Mouse (Mus musculus): ENCODE results near the gene Hipk2.

The Hipk2 gene

DNA sequence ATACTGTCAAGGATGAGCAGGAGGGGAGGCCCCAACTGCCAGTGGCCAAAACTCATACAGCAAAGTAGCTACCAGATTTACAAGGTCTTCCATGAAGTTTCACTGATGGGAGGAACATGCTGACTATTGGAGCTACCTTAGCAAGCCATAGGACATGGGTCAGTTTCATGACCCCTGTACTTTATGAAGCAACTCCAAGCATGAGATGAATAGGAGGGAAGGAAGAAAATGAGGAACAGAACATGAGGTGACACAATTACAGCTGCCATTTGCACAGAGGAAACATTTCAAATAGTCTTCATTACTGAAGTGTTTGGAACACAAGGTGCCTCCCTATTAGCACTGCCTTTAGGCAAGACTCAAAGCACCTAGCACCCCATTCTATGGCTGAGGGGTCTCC lies 10.2 kb downstream of the Hipk2 start:
- no peak for DNase-seq

DNA sequence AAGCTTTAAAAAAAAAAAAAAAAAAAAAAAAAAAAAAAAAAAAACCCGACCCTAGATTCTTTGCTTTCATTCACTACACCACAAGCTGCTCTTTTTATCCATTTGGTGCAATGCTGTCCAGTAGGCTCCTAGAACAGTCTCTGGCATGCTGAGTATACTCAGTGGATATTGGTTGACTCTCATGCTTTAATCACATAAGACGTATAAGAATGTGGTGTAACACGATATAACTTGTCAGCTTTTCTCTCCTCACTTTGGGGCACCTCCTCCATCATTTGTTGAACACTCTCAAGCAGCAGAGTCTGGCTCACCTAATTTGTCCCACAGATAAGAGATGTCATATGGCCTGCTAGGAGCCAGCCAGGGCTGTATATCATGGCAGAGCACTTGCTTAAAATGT lies 12.4 kb downstream of the Hipk2 start:
- DNase-seq, result no peak

DNA sequence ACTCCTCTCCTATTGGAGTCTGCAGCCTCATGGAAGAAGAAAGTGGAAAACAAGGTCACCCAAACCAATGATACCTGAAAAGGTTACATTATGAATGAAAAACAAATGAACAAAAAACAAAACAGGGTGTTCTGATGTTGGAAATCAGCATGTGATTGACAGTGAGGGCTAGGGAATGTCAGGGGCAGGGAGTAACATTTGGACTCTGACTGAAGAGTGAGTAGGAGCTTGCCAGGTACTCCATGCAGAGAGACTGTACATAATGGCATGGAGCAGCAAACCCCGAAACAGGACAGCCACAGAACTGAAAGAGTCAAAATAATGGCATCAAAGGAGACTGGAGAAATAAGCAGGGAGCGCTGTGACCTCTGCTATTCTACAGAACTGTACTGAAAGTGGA lies 15.7 kb downstream of the Hipk2 start:
- no peak for DNase-seq

DNA sequence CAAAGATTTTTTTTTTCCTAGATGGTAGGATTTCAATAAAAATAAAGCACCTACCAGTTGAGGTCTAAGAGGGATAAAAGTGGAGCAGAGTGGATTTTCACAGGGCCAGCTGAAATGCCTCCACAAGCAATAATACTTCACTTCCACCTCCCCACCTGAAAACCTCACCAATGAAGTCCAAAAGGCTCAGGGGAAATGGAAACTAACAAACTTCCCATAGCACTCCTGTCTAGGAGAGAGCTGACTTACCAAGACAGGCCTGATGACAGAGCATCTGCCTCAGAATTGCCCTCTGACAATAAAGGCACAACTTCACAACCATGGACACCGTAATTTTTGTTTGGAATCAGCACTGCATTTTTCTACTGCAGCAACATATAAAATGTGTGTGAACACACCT lies 16.1 kb downstream of the Hipk2 start:
- no peak for DNase-seq

DNA sequence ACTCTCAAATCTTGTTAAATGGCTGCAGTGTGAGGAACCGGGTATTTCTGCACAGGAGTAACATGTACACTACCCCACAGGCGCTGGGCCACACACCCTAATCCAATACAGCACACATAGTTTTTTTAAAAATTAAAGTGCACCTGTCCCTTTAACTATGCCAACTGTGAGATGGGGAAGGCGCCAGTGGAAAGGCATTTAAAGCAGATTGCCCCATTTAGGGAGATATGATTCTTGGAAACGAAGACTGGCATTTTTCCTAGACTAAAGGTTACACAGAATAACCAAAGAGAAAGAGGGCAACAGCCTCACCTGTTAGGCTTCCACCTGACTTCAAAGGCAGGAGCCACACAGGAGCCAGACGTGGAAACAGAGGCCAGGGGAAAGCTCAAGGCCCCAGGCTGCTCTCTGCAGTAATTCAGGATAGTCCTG lies 22.4 kb downstream of the Hipk2 start:
- DNase-seq, result no peak

DNA sequence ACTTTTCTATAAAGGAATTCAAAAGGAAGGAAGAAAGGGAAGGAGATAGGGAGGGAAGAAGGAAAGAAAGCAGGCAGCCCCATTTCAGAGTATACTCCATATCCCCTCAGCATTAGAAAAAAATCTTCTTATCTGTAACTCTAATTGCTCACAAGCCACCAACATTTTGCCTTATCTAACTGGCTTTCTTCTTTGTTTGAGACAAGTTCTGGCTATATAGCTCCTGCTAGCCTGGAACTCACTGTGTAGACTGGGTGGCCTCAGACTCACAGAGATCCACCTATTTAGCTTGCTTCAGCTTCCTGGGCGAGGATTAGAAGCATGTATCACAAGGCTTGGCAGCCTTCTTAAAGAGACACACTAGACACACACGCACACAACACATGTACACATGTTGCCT lies 24.2 kb downstream of the Hipk2 start:
- DNase-seq, result no peak

DNA sequence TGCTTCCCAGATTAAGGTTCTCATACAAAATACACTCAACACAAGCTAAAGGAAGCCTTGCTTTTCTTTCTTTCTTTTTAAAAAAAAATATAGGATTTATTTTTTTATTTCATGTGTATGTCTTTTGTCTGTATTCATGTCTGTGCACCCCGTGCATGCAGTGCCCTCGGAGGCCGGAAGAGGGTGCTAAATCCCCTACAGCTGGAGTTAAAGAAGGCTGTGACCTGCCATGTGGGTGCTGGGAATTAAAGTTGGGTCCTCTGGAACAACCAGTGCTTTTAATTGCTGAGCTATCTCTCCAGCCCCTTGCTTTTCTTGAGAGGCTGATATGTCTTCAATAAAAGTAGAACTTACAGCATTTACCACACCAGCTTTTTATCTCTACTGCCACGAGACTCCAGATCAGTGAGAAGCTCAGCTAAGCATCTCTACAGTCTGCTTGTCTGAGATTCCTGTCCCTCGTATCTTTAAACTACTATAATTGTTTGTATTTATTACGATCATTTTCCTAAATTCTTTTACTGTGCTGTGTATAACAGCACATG lies 25.2 kb downstream of the Hipk2 start:
- no peak for DNase-seq

DNA sequence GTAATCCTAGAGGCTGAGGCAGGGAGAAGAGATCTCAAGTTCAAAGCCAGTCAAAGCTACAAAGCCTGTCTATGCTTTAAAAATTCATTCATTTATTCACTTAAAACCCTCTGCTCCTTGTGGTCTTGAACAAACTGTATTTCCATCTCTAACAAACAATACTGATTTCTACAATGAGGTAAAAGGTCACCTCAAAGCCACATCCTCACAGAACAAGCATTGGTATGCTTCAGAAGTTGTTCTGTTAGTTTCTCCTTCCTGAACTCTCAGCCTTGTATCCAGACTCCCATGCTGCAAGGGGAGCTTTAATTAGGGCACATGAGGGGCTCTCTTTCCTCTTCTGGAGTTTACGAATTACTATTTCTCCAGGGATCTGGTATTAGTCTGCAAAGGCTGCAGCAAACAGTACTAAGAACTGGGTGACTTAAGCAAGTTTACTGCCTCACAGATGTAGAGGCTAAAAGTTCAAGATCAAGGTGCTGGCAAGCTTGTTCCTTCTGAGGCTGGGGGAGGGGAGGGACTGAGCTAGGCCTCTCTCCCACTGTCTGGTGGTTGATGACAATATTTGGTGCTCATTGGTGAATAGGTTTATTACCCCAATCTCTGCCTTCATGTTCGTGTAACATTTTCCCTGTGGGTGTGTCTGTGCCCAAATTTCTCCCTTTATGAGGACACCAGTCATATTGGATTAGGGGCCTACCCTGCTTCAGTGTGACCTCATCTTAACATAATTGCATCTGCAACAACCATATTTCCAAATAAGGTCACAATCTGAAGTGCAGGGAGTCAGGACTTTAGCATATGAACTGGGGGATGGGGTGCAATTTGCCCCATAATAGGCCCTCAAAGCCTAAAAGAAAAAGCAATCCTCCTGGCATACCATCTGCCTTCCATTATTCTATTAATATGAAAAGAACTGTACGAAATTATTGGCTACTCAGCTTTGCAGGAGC lies 27.7 kb downstream of the Hipk2 start:
- DNase-seq, result no peak

DNA sequence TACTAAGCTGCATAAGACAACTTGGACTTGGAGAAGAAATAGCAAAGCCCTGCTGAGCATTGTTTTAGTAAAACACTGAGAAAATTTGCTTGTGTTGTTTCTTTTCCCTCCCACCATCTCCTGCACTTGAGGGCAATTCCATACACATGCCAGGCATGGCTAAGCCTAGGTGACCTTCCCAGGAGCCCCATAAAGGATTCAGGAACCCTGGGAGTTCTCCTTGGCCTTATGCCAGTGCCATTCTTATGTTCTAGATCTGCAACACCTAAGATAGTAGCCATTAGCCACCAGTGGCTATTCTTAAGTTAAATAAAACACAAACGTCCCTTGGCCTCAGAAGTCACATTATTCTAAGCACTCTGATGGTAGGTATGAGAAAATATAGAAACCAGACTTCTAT lies 28.5 kb downstream of the Hipk2 start:
- no peak for DNase-seq

DNA sequence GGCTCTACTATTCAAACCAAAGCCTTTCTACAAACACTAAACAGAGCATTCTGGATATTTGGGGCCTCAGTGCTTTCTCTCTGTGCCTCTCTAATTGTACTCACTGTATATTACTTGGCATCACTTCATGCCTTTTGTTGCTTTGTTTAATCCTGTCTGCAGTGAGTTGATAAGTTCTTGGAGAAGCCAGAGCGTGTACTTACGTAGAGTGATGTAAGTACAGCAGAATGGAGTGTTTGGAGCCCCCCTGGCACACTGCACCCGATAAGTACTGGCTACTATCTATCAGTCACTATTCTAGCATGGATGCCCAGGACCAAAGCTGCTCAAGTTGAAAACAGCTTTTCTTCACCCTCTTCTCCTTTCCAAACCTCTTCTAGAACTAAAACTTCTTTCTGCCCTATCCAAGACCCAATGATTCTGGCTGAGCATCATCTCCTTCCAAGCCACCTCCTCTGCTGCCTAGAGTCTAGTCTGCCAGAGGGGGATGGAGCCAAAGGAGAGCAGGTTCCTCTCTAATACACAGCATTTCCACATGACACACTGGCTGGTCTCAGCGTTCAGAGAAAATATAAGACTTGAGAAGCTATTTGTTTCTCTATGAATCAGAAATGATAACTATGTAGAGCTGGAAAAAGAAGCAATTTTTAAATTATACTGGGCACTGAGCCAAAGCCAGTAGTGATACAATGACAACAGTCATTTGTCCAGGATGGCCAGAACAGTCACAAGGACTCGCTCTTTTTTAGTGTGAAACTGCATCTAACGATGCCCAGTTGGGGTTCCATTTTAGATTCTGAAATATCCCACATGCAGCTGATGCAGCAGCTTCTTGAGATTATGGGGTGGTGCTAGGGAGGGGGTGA lies 29.4 kb downstream of the Hipk2 start:
- DNase-seq, result no peak

DNA sequence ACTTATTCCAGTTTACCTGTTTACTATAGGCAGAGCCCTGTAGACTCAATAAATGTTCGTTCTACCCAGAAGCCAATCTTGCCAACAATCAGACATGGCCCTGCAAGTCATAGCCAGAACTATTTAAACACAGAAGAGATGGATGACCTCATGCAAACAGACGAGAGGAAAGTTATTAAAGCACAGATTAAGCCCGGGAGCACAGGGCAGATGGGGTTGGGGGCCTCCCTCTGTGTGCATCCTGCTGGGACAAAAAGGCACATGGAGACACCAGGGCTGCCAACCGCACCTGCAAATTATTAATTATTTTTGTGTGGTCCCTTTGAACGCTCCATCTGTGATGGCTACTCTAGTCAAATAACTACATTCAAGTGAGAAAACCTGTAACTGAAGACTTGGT lies 30.1 kb downstream of the Hipk2 start:
- DNase-seq, result no peak

DNA sequence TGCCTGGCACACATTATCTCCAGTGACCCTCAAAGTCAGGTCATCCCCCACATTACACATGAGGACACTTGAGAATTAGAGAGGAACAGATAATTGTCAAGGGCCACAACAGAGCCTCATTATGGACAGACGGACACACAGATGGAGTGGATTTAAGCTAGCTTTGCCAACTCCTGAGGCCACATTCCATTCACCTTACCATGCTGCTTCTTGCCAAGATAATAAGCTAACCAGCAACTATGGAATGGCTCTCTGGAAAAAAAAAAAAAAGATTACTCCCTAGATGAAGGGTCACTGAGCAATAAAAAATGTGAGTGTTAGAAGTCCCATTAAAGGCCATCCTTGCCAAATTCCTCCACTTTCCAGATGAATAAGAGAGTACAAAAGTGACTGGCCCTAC lies 30.8 kb downstream of the Hipk2 start:
- no peak for DNase-seq

DNA sequence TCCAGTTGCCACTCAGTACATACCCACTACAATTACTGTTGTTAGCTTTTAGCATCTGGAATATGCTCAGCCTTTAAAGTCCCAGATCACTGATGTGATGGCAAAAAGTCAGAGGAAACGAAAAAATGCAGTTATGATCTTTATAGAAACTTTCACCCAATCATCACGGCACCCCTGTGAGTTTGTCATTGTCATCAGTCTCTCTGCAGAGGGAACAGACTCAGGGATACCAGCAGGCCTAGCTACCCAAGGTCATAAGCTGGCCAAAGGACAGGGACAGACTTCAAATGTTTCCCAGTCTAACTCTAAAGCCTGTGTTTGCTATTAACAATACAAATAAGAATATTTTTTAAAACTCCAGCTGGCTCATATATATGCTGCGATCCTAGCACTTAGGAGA lies 34.4 kb downstream of the Hipk2 start:
- no peak for DNase-seq

DNA sequence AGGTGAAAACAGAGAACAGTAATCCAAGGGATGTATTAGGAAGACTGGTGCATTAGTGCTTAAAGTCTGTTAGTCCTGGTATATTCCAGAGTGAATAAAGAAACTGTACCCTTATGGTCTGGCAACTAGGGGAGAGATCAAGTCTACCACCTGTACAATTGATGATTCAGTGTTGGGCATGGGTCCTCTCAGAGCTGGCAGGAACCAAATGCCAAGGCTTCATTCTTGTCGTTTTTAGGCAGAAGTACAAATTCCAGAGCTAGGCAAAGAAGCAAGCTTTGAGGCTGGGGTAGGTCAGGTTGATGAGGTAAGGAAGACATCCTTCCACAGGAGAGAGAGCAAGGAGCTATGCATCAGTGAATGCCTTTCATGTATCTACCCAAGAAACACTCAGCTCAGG lies 35.2 kb downstream of the Hipk2 start:
- no peak for DNase-seq

DNA sequence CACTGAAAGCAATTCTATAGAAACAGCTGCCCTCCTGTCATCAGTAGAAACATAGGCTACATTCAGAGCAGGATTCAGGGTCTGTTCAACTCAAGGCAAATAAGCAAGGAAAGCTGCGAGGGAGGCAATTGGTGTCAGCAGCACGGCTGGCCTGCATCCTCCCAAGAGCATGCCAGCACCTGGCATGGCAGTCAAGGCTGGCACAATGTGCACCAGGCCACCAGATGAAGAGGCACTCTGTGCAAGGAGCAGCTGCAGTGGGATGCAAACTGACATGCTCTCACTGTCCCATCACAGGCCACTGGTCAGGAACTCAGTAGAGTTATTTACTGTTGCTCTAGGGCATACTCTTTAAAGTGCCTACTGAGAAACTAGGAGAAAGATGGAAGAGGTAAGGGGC lies 35.6 kb downstream of the Hipk2 start:
- no peak for DNase-seq

DNA sequence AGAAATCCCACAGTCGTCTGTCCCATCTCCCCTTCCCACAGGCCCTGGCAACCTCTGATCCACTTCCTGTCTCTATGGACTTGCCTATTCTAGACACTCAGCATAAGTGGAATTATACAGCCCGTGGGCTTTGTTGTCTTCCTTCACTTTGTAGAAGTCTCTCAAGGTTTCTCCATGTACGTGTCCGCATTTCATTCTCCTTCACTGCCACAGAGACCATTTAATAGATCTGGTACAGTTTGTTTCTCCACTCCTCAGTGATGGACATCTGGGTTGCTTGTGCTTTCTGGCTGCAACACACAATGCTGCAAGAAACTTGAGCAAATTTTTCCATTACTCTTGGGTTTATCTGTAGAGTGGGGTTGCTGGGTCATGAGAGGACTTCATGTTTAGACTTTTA lies 36.1 kb downstream of the Hipk2 start:
- no peak for DNase-seq

DNA sequence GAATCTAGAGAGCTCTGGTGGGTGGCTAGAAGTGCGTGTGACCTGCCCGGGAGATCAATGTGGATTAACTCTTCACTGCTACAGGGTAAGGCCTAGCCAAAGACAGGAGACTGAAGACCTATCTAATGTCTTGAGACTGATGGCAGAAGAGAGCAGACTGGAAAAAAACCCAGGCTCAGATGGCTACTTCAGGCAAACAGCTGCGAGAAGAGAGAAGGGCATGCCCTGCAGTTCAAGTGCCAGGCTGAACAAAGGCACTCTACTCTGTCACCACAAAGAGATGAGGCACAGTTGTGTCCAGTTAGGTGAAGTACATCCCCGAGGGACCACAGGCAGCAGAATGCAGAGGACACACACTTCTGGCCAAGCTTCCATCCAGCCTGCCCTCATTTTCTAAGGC lies 37.9 kb downstream of the Hipk2 start:
- DNase-seq, result no peak

DNA sequence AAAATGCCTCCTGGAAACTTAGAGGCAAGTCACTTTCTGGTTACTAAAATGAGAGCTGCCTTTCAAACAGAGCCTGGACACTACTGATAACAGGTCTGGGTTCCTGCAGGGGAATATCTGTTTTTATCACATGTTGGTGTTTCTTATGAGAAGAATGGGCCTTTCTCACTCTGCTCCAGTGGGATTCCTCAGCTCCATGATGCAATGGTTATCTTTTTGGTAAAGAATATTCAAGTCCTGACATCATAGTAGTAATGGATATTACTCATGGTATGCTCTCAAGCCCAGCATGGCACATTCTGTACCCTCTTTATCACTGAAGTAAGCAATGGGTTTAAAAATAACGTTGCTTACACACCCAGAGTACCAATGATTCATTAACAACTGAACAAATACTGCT lies 40.7 kb downstream of the Hipk2 start:
- DNase-seq, result no peak

DNA sequence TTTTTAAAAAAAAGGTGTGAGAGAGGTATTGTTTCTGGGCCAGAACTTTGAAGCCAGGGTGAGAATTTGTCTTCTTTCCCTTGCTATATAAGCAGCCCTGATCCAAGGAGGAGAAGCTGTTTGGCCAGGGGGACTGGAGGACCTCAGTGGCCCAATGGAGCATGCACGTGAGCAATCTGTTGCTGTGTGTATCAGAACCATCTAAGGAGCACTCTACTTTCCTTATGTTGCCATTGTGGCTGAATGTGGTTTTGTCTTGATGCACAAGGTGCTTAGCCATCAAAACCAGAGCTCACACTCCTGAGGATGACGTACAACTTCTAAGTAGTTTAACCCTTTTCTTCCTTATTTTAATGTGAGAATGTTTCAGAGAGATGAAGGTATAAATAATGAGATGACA lies 41.2 kb downstream of the Hipk2 start:
- DNase-seq, result no peak

DNA sequence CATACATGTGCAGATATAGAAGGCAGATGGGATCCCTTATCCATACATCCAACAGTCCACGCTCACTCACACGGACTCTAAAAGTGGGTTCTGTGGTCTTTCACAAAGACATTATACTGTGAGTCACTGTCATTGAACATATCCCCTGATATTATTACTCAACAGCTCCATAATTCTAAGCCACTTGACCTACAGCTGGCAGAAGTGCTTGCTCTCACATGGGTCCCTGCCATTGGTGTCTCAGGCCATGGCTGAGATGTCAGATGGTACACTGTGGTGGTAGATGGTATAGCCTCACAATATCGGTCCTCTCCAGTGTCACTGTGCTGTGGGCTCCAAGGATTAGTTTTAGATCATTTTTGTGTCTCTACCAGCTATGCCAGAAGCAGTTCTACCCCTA lies 42.2 kb downstream of the Hipk2 start:
- no peak for DNase-seq

DNA sequence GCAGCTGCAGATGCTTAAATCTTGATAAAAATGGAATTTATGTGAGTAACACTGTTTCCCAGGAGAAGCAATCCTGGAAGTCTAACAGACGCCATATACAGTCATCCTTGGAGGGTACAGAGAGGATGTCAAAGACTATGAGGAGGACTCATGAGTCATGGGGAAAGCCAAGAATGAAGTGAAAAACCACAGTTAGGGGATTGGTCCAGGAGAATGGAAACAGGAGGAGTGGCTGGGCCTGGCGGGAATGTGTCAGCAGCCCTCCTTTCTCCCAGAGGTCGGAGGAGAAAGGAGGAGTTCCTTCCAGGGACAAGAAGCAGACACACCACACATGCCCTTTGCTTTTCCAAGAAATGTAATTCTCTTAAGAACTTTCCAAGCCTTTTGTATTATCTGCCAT lies 46.5 kb downstream of the Hipk2 start:
- no peak for DNase-seq

DNA sequence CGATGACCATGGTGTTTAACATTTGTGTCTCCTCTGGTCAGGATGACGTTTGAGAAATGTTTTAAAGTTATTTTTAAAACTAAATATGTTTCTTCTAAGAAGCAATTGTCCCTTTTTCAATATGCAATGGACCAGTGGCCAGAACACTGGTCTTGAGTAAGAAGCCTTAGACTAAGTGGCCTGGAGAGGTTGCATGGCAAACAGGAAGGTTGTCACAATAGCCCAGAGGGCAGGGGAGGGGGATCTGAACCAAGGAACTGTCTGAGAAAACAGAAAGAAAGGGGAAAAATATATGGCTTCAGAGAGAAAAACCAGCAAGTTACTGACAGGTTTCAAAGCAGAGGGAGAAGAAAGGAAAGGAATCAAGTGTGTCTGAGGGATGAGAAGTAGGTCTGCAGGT lies 47.8 kb downstream of the Hipk2 start:
- no peak for DNase-seq

DNA sequence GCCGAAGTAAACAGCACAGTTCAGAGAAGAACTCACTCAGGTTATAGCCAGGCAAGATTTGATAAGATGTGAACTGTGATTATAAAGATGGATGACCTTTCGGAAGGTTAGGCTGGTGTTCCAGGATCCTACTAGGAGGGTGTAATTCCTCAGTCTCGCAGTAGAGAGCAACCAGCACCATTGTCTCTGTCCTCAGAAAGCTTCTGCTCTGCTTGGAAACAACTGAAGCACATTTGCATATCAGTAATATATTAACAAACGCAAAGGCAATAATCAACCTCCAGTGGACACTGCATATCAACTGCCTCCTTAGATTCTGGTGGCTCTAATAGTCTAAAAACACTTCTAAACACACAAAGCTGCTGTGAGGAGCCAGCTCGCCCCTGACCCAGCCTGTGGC lies 48.5 kb downstream of the Hipk2 start:
- no peak for DNase-seq

DNA sequence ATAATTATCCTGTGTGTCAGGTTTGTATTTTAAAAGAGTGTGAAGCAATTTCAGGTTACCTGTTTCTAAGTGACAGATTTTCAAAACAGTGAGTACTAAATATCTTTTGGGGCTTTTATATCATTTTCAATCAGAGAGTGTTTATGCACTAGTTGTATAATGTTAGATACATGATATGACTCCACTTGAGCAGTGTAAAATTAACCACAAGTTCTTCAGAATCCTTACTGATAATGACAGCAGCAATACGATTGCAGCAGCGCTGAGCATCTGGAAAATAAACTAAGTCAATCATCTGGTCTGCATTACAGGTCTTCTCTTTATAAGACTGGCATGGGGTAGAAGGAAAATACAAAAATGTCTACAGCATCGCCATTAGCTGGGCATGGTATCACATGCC lies 49.1 kb downstream of the Hipk2 start:
- no peak for DNase-seq
